Mouse (Mus musculus): ENCODE results near the gene Cic. TPM values are rescaled to one million over a fixed set of nuclear protein-coding genes. Genes with fewer than 3 reads are reported as not detected.
A peak's percentile ranks its signal among the peaks of the same experiment; 100 is the strongest.

Cic gene
- total and polyA plus RNA-seq, 2 experiments from 2014 or later: 28.2 to 155 TPM

DNA sequence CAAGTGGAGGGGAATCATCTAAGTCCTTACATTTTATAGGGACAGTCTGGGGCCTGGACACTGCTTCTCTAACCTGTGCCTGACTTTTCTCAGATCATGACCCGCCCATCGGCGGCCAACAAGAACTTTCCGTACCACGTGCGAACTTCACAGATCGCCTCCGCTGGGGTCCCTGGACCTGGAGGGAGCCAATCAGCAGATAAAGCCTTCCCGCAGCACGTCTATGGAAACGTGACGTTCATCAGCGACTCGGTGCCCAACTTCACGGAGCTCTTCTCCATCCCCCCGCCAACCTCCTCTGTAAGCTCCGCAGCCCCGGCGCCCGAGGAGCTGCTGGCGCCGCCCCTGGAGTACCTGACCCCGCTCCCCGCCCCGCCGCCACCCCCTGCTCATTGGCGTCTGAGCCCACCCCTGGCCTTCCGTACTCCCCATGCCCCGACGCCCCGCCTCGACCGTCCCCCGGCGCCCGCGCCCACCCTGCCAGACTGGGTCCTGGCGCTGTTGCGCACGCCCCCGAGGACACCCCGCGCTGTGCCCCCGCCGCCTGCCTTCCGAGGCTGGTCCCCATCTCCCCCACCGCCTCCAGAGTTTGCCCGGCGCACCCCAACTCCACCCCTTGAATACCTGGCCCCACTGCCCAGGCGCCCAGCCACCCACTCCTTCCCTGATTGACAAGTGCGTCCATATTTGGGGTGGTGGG lies 47.3 kb downstream of the Cic start:
- ATAC-seq: no peak
- Histone ChIP-seq H3K4me1 (ENCODE audit: insufficient read depth, low read length) (peaks cover 13% of the 10 kb centered on the region; the same call in 1 of the 2 replicates), H3K4me2 (ENCODE audit: low read depth, low read length) (peak overlapping the region; percentile 58), H3K27me3 (ENCODE audit: insufficient read depth, low read length) (peaks cover 16% of the 10 kb centered on the region; the same call in 1 of the 2 replicates), H3K36me3 (ENCODE audit: insufficient read depth, low read length) (no peaks in the 10 kb centered on the region), H3K27ac (peak overlapping the region; percentile 60; the same call in 1 of the 2 replicates), H3K9me3 (ENCODE audit: low read length) (no peaks in the 10 kb centered on the region), H3K9ac (replicated peaks; ENCODE audit: low read length) (peak overlapping the region; percentile 37; the same call in 1 of the 2 replicates), H3K4me3 (ENCODE audit: low read length) (peak overlapping the region; percentile 32)
- 7% methylated on average over 39 of the region's 51 CpGs for WGBS
- TF ChIP-seq CTCF (IDR thresholded peaks at IDR 0.05; ENCODE audit: low read depth): no peak
- no peak for DNase-seq (ENCODE audit: low spot score)

GRCm38 (mm10) chr7:25315306-25316041 lies 48.0 kb downstream of the Cic start:
- H3K9ac ChIP-seq (replicated peaks; ENCODE audit: low read length): peak overlapping the region; percentile 37; the same call in 1 of the 2 replicates
- WGBS: 3% methylated on average over 65 of the region's 69 CpGs
- DNase-seq (ENCODE audit: low spot score): peak; percentile 32
- peaks cover 16% of the 10 kb centered on the region; the same call in 1 of the 2 replicates for H3K27me3 ChIP-seq (ENCODE audit: insufficient read depth, low read length)
- H3K27ac ChIP-seq: peak overlapping the region; percentile 60; the same call in 1 of the 2 replicates
- peaks cover 13% of the 10 kb centered on the region; the same call in 1 of the 2 replicates for H3K4me1 ChIP-seq (ENCODE audit: insufficient read depth, low read length)
- peak overlapping the region; percentile 32 for H3K4me3 ChIP-seq (ENCODE audit: low read length)
- no peaks in the 10 kb centered on the region for H3K36me3 ChIP-seq (ENCODE audit: insufficient read depth, low read length)
- no peak for ATAC-seq
- TF ChIP-seq CTCF (IDR thresholded peaks at IDR 0.05; ENCODE audit: low read depth): no peak
- H3K4me2 ChIP-seq (ENCODE audit: low read depth, low read length): peak overlapping the region; percentile 58
- H3K9me3 ChIP-seq (ENCODE audit: low read length): no peaks in the 10 kb centered on the region

- ATAC-seq: peak; percentile 99
- H3K9ac ChIP-seq (replicated peaks; ENCODE audit: low read length): peak within 1 kb of the TSS; percentile 88
- no peaks in the 10 kb centered on the region for H3K9me3 ChIP-seq (ENCODE audit: low read length)
- H3K36me3 ChIP-seq (ENCODE audit: insufficient read depth, low read length): no peaks in the 10 kb centered on the region
- H3K4me3 ChIP-seq (ENCODE audit: low read length): peak within 1 kb of the TSS; percentile 65
- under 1% methylated on average over 52 of the region's 52 CpGs for WGBS
- peaks cover 16% of the 10 kb centered on the region; the same call in 1 of the 2 replicates for H3K27me3 ChIP-seq (ENCODE audit: insufficient read depth, low read length)
- peak within 1 kb of the TSS; percentile 96 for H3K4me2 ChIP-seq (ENCODE audit: low read depth, low read length)
- TF ChIP-seq CTCF (IDR thresholded peaks at IDR 0.05; ENCODE audit: low read depth): peak; percentile 94
- H3K27ac ChIP-seq: peak within 1 kb of the TSS; percentile 91
- H3K4me1 ChIP-seq (ENCODE audit: insufficient read depth, low read length): peaks cover 14% of the 10 kb centered on the region; the same call in 1 of the 2 replicates
- DNase-seq (ENCODE audit: low spot score): peak; percentile 100
These were observed 49.3 kb downstream of the Cic start, which contains the start of gene Megf8 for GRCm38 (mm10) chr7:25316532-25317445. Gene Megf8 (plus strand): TSS chr7:25317164.

DNA sequence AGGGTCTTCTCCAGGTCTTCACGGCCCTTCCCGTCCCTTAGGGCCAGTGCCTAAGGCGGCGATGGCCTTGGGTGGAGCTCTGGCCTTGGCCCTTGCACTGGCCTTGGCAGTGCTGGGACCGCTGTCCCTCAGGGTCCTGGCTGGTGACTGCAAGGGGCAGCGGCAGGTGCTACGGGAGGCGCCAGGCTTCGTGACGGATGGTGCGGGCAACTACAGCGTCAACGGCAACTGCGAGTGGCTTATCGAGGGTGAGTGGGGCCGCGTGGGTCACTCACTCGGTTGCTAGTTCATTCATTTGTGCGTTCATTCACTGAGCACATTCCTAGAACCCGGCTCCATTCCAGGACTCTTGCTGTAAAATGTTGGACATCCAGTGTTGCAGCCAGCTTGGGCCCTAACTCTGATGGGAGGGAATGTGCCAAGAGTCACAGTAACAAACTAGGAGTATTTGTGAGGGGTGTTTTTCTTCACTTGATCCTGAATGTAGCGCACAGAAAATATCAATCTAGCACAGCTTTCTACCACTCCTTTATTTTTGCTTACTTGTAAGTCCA lies 50.0 kb downstream of the Cic start:
- WGBS: 11% methylated on average over 21 of the region's 21 CpGs
- Histone ChIP-seq H3K9ac (replicated peaks; ENCODE audit: low read length) (peak overlapping the region; percentile 88), H3K4me1 (ENCODE audit: insufficient read depth, low read length) (peaks cover 18% of the 10 kb centered on the region; the same call in 1 of the 2 replicates), H3K27me3 (ENCODE audit: insufficient read depth, low read length) (peaks cover 13% of the 10 kb centered on the region; the same call in 1 of the 2 replicates), H3K27ac (peak overlapping the region; percentile 91), H3K9me3 (ENCODE audit: low read length) (no peaks in the 10 kb centered on the region), H3K36me3 (ENCODE audit: insufficient read depth, low read length) (no peaks in the 10 kb centered on the region), H3K4me3 (ENCODE audit: low read length) (peak overlapping the region; percentile 65), H3K4me2 (ENCODE audit: low read depth, low read length) (peak overlapping the region; percentile 96)
- DNase-seq (ENCODE audit: low spot score): peak; percentile 46
- ATAC-seq: no peak
- TF ChIP-seq CTCF (IDR thresholded peaks at IDR 0.05; ENCODE audit: low read depth): no peak

GRCm38 (mm10) chr7:25322058-25322484 lies 54.6 kb downstream of the Cic start:
- H3K9me3 ChIP-seq (ENCODE audit: low read length): no peaks in the 10 kb centered on the region
- ATAC-seq (no peak), DNase-seq (ENCODE audit: low spot score) (peak; percentile 9)
- peak overlapping the region; percentile 36; the same call in 1 of the 2 replicates for H3K27ac ChIP-seq
- no peak overlapping the region for H3K9ac ChIP-seq (replicated peaks; ENCODE audit: low read length)
- peaks cover 8% of the 10 kb centered on the region; the same call in 1 of the 2 replicates for H3K4me1 ChIP-seq (ENCODE audit: insufficient read depth, low read length)
- no peaks in the 10 kb centered on the region for H3K27me3 ChIP-seq (ENCODE audit: insufficient read depth, low read length)
- H3K4me3 ChIP-seq (ENCODE audit: low read length): no peak overlapping the region
- WGBS: 10% methylated on average over 6 of the region's 6 CpGs
- H3K4me2 ChIP-seq (ENCODE audit: low read depth, low read length): 0 out of 2 replicates have a peak overlapping the region, but pooled peaks have one; percentile 13
- H3K36me3 ChIP-seq (ENCODE audit: insufficient read depth, low read length): no peaks in the 10 kb centered on the region
- TF ChIP-seq CTCF (IDR thresholded peaks at IDR 0.05; ENCODE audit: low read depth): no peak
